In genomic region chr7:19473875-19474443, GRCm38 (mm10) we compare ENCODE assay signal across 8 mouse cellular contexts. TPM values are rescaled to one million over a fixed set of nuclear protein-coding genes. Genes with fewer than 3 reads are reported as not detected.
DNase-seq lines count a peak whose midpoint lies in the region; ATAC-seq and TF ChIP-seq lines count a peak whose summit lies in the region.

No protein-coding gene starts in this region.

- H3K27me3 ChIP-seq in heart, embryonic 11.5 days (ENCODE audit: control insufficient read depth, insufficient read depth, low read length): peaks cover 50% of the 10 kb centered on the region
- H3K27me3 ChIP-seq in kidney, embryonic 16.5 days (ENCODE audit: insufficient read depth, low read length): peaks cover 47% of the 10 kb centered on the region
- peaks cover 9% of the 10 kb centered on the region; the same call in 1 of the 2 replicates for H3K27me3 ChIP-seq in liver, adult 2 months (ENCODE audit: control insufficient read depth, insufficient read depth, low read length)
- no peaks in the 10 kb centered on the region for H3K27me3 ChIP-seq in splenic B cell, adult 2 months (ENCODE audit: control insufficient read depth, insufficient read depth, low read length, poor library complexity, severe bottlenecking)

- ATAC-seq in heart, embryonic 11.5 days (replicated peaks; ENCODE audit: insufficient number of reproducible peaks, low FRiP score, low TSS enrichment): peak; percentile 70
- peak; percentile 82 for ATAC-seq in kidney, embryonic 16.5 days (ENCODE audit: low FRiP score, low TSS enrichment)

- peak overlapping the region; percentile 50 for H3K4me3 ChIP-seq in embryonic fibroblast, embryonic 13.5 days (ENCODE audit: insufficient read depth, low read length)
- H3K4me3 ChIP-seq in heart, embryonic 11.5 days (ENCODE audit: low read depth, low read length): peak overlapping the region; percentile 56
- peak overlapping the region; percentile 50 for H3K4me3 ChIP-seq in kidney, embryonic 16.5 days (ENCODE audit: low read length)
- H3K4me3 ChIP-seq in liver, adult 2 months (ENCODE audit: insufficient read depth, low read depth, low read length): peak overlapping the region; percentile 60

- no peaks in the 10 kb centered on the region for H3K36me3 ChIP-seq in heart, embryonic 11.5 days (ENCODE audit: control insufficient read depth, insufficient read depth, low read length)
- H3K36me3 ChIP-seq in kidney, embryonic 16.5 days (ENCODE audit: insufficient read depth, low read length): no peaks in the 10 kb centered on the region
- no peaks in the 10 kb centered on the region for H3K36me3 ChIP-seq in liver, adult 2 months (ENCODE audit: control insufficient read depth, insufficient read depth, low read length)
- H3K36me3 ChIP-seq in splenic B cell, adult 2 months (ENCODE audit: control insufficient read depth, insufficient read depth, low read length, poor library complexity, severe bottlenecking): no peaks in the 10 kb centered on the region

- no peaks in the 10 kb centered on the region for H3K79me2 ChIP-seq in liver, adult 2 months (ENCODE audit: control insufficient read depth, insufficient read depth, low read length)

- no peaks in the 10 kb centered on the region for H3K9me3 ChIP-seq in heart, embryonic 11.5 days (replicated peaks; ENCODE audit: control insufficient read depth, low read length)
- no peaks in the 10 kb centered on the region for H3K9me3 ChIP-seq in kidney, embryonic 16.5 days (ENCODE audit: low read length)

- peak overlapping the region; percentile 85 for H3K4me2 ChIP-seq in heart, embryonic 11.5 days
- peak overlapping the region; percentile 65 for H3K4me2 ChIP-seq in kidney, embryonic 16.5 days (replicated peaks; ENCODE audit: low read depth, low read length)

- WGBS in heart, embryonic 11.5 days (ENCODE audit: insufficient replicate concordance): 2% methylated on average over 76 of the region's 89 CpGs
- WGBS in kidney, embryonic 16.5 days: under 1% methylated on average over 56 of the region's 89 CpGs
- WGBS in liver, adult 2 months: 4% methylated on average over 89 of the region's 89 CpGs

- no peak overlapping the region for H3K27ac ChIP-seq in embryonic fibroblast, embryonic 13.5 days (ENCODE audit: insufficient read depth, low read length)
- no peak overlapping the region for H3K27ac ChIP-seq in heart, embryonic 11.5 days (ENCODE audit: low read depth, low read length)
- peak overlapping the region; percentile 54; the same call in 1 of the 2 replicates for H3K27ac ChIP-seq in kidney, embryonic 16.5 days (ENCODE audit: low read length)
- H3K27ac ChIP-seq in liver, adult 2 months (replicated peaks; ENCODE audit: insufficient read depth, low read depth, low read length): peak overlapping the region; percentile 67

- TF ChIP-seq POLR2A in embryonic fibroblast, embryonic 13.5 days (IDR thresholded peaks at IDR 0.05; ENCODE audit: low read depth, low read length): peak; percentile 25; the same call in 1 of the 2 replicates
- TF ChIP-seq POLR2A in liver, adult 2 months (IDR thresholded peaks at IDR 0.05; ENCODE audit: extremely low read depth, insufficient read depth, low read length): no peak

- H3K4me1 ChIP-seq in embryonic fibroblast, embryonic 13.5 days (ENCODE audit: control insufficient read depth, insufficient read depth, low read length): no peaks in the 10 kb centered on the region
- H3K4me1 ChIP-seq in heart, embryonic 11.5 days (ENCODE audit: control insufficient read depth, insufficient read depth, low read length): 0 out of 2 replicates have a peak, but pooled peaks cover 3% of the 10 kb centered on the region
- peaks cover 12% of the 10 kb centered on the region for H3K4me1 ChIP-seq in kidney, embryonic 16.5 days (ENCODE audit: insufficient read depth, low read length)
- peaks cover 5% of the 10 kb centered on the region for H3K4me1 ChIP-seq in liver, adult 2 months (ENCODE audit: control insufficient read depth, insufficient read depth, low read length)

- peak; percentile 88 to 93 for DNase-seq in adrenal gland, adult (ENCODE audit: inconsistent age in 2 of 2, low spot score in 1 of 2)
- no peak for DNase-seq in adrenal gland, adult 8-10 months
- no peak for DNase-seq in liver, adult 2 months (ENCODE audit: extremely low read depth, low read depth, low spot score)
- peak; percentile 61 for DNase-seq in naive thymus-derived CD4-positive, alpha-beta T cell, adult 2 months (ENCODE audit: low read depth)
- DNase-seq in splenic B cell, adult 2 months (ENCODE audit: low read depth, low spot score): peak; percentile 68

- TF ChIP-seq CTCF in embryonic fibroblast, embryonic 13.5 days (IDR thresholded peaks at IDR 0.05; ENCODE audit: borderline replicate concordance, insufficient read depth, low read length): no peak
- no peak for TF ChIP-seq CTCF in liver, adult 2 months (IDR thresholded peaks at IDR 0.05; ENCODE audit: low read depth, low read length)

- H3K9ac ChIP-seq in heart, embryonic 11.5 days (ENCODE audit: low read depth, low read length): peak overlapping the region; percentile 74
- peak overlapping the region; percentile 76 for H3K9ac ChIP-seq in kidney, embryonic 16.5 days (replicated peaks; ENCODE audit: low read length)
- peak overlapping the region; percentile 81 for H3K9ac ChIP-seq in liver, adult 2 months (ENCODE audit: low read depth, low read length)

RNA-seq across cellular contexts. Expression of gene Exoc3l2, which starts 10.8 kb away (rescaled TPM):
- total RNA-seq in adrenal gland, adult 8-10 months (2022): 10 to 100 TPM; 31.9 to 69.2 (median 51.8) TPM
- not detected in 2 replicates for polyA plus RNA-seq in embryonic fibroblast, embryonic 13.5 days (2011; ENCODE audit: insufficient read length, low read depth, missing spikeins)
- 2.2 and 2.7 TPM in 2 replicates for polyA plus RNA-seq in heart, embryonic 11.5 days (2014; fragmentation: Nextera tagmentation; extraction: Ambion mirVana)
- polyA plus RNA-seq in kidney, embryonic 16.5 days (2015; fragmentation: Nextera tagmentation; extraction: Ambion mirVana): 2.9 and 3.8 TPM in 2 replicates
- total RNA-seq in liver, adult 2 months (2014; rRNA removed): 2.1 and 2.2 TPM in 2 replicates
- polyA plus RNA-seq in liver, adult 2 months (2012; rRNA removed): 5.1 and 5.8 TPM in 2 replicates

RNA-seq across cellular contexts. Expression of gene Mark4, which starts 15.3 kb away (rescaled TPM):
- 10 to 100 TPM; 44.4 to 53.9 (median 47.6) TPM for total RNA-seq in adrenal gland, adult 8-10 months (2022)
- polyA plus RNA-seq in embryonic fibroblast, embryonic 13.5 days (2011; ENCODE audit: insufficient read length, low read depth, missing spikeins): 27.4 and 29.1 TPM in 2 replicates
- polyA plus RNA-seq in heart, embryonic 11.5 days (2014; fragmentation: Nextera tagmentation; extraction: Ambion mirVana): 8.0 and 9.7 TPM in 2 replicates
- 6.8 and 6.9 TPM in 2 replicates for polyA plus RNA-seq in kidney, embryonic 16.5 days (2015; fragmentation: Nextera tagmentation; extraction: Ambion mirVana)
- total RNA-seq in liver, adult 2 months (2014; rRNA removed): 1.8 and 2.8 TPM in 2 replicates
- polyA plus RNA-seq in liver, adult 2 months (2012; rRNA removed): 4.9 and 6.4 TPM in 2 replicates

RNA-seq across cellular contexts. Expression of gene Bloc1s3, which starts 34.2 kb away (rescaled TPM):
- total RNA-seq in adrenal gland, adult 8-10 months (2022): 10 to 100 TPM; 12.7 to 15.4 (median 13.6) TPM
- 5.9 and 6.1 TPM in 2 replicates for polyA plus RNA-seq in embryonic fibroblast, embryonic 13.5 days (2011; ENCODE audit: insufficient read length, low read depth, missing spikeins)
- 1.2 TPM in 2 replicates for polyA plus RNA-seq in heart, embryonic 11.5 days (2014; fragmentation: Nextera tagmentation; extraction: Ambion mirVana)
- polyA plus RNA-seq in kidney, embryonic 16.5 days (2015; fragmentation: Nextera tagmentation; extraction: Ambion mirVana): 1.8 and 2.2 TPM in 2 replicates
- 2.8 and 3.9 TPM in 2 replicates for total RNA-seq in liver, adult 2 months (2014; rRNA removed)
- 6.2 and 7.3 TPM in 2 replicates for polyA plus RNA-seq in liver, adult 2 months (2012; rRNA removed)

RNA-seq across cellular contexts. Expression of gene Trappc6a, which starts 34.2 kb away (rescaled TPM):
- 100 to 1,000 TPM in 1 of 4 experiments, 10 to 100 TPM in 3; 77.7 to 107 (median 90.3) TPM for total RNA-seq in adrenal gland, adult 8-10 months (2022)
- 15.2 and 23.4 TPM in 2 replicates for polyA plus RNA-seq in embryonic fibroblast, embryonic 13.5 days (2011; ENCODE audit: insufficient read length, low read depth, missing spikeins)
- 77.0 and 79.0 TPM in 2 replicates for polyA plus RNA-seq in heart, embryonic 11.5 days (2014; fragmentation: Nextera tagmentation; extraction: Ambion mirVana)
- 89.7 and 94.2 TPM in 2 replicates for polyA plus RNA-seq in kidney, embryonic 16.5 days (2015; fragmentation: Nextera tagmentation; extraction: Ambion mirVana)
- total RNA-seq in liver, adult 2 months (2014; rRNA removed): 19.9 and 25.5 TPM in 2 replicates
- polyA plus RNA-seq in liver, adult 2 months (2012; rRNA removed): 58.0 and 58.2 TPM in 2 replicates

RNA-seq across cellular contexts. Expression of gene Nkpd1, which starts 43.7 kb away (rescaled TPM):
- total RNA-seq in adrenal gland, adult 8-10 months (2022): under 1 TPM in 2 of 4 experiments, not detected in 2; 0.13 to 0.31 TPM
- polyA plus RNA-seq in embryonic fibroblast, embryonic 13.5 days (2011; ENCODE audit: insufficient read length, low read depth, missing spikeins): not detected in 2 replicates
- polyA plus RNA-seq in heart, embryonic 11.5 days (2014; fragmentation: Nextera tagmentation; extraction: Ambion mirVana): 0.15 TPM in 1 of 2 replicates, not detected in the other
- 0.11 and 0.14 TPM in 2 replicates for polyA plus RNA-seq in kidney, embryonic 16.5 days (2015; fragmentation: Nextera tagmentation; extraction: Ambion mirVana)
- total RNA-seq in liver, adult 2 months (2014; rRNA removed): not detected in 2 replicates
- not detected in 2 replicates for polyA plus RNA-seq in liver, adult 2 months (2012; rRNA removed)

Comparison
In these comparisons a context has a peak if more than half of its experiments do, and no peak if none do; other contexts are left out.
1. DNase-seq: peak in adrenal gland, adult (2 of 2), naive thymus-derived CD4-positive, alpha-beta T cell, adult 2 months (single experiment) and splenic B cell, adult 2 months (single experiment); none in adrenal gland, adult 8-10 months (single experiment) and liver, adult 2 months (single experiment).
2. H3K27ac ChIP-seq: peak in kidney, embryonic 16.5 days (single experiment) and liver, adult 2 months (single experiment); none in embryonic fibroblast, embryonic 13.5 days (single experiment) and heart, embryonic 11.5 days (single experiment).
3. Peak in every context shown above with its lines, with median percentiles within 50 percentile points of each other: H3K4me3 ChIP-seq and H3K9ac ChIP-seq.